Mouse (Mus musculus) thymus, postnatal 25 days (tissue): ENCODE measurements around the gene Timm8a2.
"Not testable (repeated sequence)": the region's sequence is repeated elsewhere in the genome, so short reads cannot be mapped to it uniquely, and the experiment has no call there.

Experiments used
- DNase-seq: peaks from one replicate; pipeline ENCODE4 v3.0.0; 2022

Timm8a2 gene

DNA sequence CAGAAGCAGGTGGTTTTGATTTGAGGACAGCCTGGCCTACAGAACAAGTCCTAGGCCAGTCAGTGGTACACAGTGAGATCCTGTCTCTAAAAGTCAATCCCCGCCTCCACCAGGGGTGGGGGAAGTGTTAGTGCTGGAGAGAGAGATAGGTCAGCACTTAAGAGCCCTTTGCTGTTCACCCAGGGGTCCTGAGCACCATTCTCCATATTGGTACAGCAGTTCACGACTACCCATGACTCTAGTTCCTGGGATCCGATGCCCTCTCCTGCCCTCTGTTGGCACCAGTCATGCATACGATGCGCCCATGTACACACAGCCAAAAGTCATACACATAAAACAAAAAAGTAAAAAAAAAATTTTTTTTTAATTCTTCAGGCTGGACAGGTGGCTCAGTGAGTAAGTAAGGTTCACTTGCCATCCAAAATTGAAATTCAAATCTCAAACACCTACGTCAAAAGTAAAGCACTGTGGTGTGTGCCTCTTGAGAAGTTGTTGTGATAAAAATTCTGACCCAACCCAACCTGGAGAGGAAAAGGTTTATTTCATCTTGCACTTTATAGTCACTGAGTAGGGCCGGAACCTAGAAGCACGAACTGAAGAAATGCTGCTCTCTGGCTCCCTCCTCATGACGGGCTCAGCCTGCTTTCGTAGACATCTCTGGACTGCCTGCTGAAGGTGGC, 28.1 kb downstream of the Timm8a2 start:
- no peak for DNase-seq

DNA sequence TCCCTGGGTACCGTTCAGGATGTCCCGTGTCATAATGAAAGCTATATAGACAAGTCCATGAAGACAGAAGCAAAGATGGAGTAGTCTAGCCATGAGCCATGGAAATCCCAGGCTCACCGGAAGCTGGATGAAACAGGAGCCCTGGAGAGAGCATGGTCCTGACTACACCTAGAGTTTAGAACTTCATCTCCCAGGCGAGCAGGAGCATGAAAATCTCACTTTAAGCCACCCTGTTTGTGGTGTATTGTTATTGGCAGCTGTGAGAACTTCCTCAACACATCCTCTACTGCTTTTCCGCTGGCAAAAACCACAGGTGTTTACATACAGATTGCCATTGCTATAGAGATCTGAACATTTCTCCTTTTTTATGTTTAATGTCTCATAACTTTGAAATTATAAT, 29.1 kb downstream of the Timm8a2 start:
- DNase-seq, result no peak

DNA sequence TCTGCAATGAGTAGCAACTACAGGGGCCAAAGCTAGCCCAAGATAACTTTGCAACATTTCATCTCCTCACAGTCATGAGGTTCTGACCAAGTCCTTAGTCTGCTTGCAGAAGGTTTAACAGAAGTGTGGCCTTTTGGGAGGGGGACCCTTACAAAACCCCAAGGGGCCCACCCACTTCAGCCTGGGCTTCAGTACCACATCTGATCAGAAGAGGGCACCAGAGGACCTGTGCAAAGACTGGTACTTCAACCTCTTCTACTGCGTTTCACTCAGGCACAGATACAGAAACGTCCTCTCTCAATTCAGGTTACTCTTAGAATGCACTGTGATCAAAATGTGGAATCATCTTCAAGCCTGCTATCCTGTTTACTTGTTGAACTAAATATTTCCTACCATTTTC, 30.0 kb downstream of the Timm8a2 start:
- peak; percentile 86 for DNase-seq

DNA sequence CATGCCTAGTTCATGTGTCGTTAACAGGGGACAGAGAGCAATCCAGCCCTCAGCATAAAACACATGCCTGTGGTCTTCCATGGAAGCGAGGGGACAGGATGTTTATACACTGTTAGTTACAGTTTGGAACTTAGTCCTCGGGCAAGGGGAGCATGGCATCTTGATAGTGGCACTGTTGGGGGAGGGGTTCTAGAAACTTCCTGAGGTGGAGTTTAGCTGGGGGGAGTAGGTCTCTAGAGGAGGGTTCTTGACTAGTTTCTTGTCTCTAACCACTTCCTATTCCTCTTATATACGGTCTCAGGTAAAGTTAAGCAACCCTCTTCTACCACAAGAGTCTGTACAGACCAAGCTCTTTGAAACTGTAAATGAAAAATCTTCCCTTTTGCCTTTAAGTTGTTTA, 31.8 kb downstream of the Timm8a2 start:
- peak; percentile 67 for DNase-seq

DNA sequence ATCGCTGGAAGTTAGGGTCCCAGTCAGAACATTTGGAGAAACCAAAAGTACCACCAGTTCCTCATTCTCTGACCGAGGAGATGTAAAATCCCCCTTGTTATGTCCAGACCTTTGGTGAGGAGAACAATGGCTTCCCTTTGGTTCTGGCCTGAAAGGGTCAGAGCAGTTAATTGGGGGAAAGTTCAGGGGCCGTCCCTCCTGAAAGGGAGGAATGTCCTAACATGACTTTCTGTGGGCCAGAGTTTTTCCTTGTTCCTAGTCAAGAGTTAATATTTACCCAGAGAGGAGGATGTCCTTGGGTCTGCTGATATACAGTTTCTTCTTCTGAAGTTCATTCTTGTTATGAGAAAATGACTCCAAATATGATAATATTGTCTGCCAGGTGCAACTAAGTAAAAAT, 33.6 kb downstream of the Timm8a2 start:
- not testable (repeated sequence) for DNase-seq

DNA sequence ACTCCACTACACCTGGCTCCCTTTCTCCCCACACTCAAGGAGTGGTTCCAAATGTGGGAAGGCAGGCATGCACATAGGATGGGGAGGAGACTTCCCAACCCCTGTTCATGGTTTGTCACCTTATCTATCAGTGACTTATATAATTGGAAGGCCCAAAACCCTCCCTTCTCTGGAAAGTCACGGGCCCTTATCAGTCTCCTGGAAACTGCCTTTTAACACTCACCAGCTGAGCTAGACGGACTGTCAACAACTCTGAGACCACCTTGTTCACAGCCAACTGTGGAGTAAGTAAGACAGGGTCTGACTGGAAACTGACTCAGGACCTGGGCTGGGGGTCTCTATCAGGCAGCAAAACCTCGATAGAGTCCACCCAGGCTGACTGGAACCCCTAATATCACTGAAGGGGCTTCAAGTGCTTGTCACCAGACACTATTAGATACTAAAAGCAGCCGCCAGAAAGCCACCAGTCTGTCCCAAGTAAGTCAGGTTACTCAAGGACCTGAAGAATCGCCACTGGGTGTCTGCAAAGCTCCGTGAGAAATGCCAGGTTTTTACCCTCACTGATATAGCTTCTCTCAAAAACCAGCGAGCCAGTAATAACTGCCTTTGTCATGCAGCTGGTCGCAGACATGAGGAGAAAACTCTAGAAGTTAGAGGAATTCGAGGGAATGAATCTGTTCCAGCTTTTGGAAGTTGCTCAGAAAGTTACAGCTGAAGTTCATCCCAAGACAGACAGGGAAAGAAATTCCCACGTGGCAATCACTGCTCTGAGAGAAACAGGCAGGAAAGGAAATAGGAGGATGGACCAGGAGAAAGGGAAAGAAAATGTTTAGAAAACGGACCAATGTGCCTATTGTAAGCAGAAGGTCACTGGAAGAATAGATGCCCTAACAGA, 34.6 kb downstream of the Timm8a2 start:
- no peak for DNase-seq

DNA sequence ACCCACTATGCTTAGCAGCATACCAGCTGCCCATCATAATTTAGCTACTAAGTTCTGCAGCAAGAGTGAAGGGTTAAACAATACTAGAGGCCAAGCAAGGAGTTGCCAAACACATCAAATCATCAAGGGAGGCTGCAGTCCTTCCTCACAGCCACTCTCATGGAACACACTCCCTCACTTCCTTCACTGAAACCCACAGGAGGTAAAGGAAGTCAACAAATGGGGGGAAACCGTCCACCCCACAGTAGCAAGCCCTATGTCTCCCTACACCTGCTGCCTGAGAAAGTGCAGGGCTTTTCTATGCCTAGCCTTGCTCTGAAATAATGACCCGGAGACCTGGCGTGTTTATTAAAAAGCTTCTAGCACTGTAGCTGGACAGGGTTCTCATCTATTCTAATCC, 35.5 kb downstream of the Timm8a2 start:
- DNase-seq, result no peak

DNA sequence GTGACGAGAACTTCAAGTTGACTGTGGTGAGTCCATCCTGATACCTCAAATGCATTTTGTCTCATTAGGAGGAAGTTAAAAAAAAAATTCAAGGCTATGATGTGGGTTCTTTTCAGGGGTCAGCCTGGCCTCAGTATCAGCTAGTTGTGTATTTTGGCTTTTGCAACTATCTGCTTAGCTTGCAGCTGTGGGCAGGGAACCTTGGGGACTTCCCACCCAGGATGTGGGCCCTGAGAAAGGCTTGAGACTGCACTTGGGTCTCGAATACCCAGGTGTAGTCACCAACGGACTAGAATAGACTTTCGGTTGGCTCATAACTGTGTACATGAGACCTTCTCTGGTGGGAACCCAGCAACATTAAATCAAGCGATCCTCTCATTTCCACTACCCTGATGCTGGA, 38.9 kb downstream of the Timm8a2 start:
- DNase-seq, result peak; percentile 50

DNA sequence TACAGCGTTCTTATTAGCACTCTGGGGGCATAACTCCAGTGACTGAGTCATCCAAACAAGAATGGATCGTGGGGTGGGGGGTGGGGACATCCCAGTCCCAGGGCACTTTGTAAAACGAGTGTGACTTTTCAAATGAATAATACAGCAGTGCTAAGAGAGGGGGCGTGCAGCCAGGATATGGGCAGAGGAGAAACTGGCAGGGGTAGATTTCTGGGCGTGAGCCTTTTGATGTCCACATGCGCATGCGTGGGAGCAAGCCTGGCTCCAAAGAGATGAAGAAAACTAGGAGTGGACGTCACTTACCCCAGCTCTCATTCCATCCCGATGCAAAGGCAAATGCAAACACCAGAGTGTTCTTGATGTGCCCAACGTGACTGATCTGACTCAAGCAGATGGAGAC, 39.9 kb downstream of the Timm8a2 start:
- DNase-seq, result no peak

DNA sequence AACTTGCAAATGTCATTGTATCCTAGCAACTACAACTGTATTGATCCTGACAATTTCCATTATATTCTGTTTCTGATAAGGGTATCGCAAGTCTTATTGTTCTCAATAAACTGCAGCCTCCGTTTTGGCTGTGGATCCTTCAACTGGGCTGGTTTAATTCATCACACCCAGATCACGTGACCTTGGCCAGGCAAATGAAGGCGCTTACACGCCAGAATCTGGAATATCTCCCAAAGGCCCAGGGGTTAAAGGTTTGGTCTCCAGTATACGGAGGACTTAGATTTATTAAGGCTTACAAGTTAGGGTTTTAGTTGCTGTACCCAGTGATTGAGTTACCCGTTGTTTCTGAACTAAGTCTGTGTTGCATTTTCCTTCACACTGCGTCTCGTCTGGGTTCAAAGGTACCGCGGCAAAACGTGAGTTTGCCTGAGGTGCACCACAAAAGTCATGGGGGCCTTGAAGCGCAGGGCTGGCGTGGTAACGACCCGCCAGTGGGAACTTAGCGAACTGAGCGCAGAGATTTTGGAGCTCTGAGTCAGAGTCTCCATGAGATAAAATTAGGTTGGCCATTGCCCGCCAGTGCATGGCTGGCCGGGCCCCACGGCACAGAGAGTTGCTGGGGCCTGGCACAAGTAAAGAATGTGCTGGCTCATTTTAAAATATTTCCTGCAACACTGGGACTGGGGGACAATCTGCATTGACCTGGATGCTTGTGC, 41.2 kb downstream of the Timm8a2 start:
- peak; percentile 45 for DNase-seq

DNA sequence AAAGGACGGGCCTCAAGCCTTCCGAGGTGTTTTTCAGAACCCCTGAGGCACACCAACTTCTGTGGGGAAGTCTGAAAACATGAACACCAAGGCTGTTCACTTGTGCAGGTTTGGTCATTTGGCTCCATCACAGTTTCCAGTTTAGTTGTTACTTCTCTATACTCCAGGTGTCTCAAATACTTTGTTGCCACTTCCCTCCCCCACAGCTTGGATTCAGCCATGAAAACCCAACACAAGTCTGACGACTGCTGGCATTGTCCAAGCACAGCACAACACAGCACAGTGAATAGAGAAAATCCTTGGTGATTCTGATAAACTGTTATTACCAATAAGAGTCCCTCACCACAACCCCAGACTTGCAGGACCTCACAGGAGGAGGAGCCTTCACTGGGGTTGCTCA, 42.5 kb downstream of the Timm8a2 start:
- no peak for DNase-seq

DNA sequence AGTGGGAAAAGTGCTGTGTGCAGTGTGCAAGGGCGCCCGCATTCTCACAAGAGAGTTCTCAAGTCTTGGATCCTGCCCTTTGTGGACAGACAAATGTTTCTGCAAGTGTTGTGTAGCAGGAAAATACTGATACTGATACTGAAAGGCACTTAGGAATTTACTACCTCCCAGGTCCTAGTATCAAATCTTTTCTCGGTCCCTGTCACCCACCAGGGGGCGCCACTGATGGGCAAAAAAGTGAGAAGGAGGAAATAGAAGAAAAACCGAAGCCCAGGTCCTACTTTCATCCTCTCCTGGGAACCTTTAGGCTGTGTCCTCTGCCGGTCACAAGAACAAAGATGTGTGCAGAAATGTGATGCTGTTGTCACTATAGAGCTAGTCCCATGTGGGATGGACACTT, 45.0 kb downstream of the Timm8a2 start:
- DNase-seq, result peak; percentile 80

DNA sequence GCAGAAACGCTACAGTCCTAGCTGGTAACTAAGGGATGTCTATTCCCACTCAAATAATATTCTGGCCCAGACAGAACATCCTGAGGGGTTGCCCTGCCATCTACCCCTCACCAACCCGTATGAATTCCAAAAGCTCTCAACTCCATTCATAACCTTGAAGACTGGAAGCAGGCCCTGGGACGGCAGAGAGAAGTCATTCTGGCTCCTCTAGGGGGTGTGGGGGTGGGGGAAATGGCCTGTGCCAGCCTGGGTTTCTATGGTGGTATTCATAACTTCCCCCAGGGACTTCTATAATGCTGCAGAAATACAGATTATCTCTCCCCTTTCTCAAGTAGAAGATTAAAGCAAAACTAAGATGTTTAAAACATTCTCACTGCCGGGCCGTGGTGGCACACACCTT, 45.4 kb downstream of the Timm8a2 start:
- DNase-seq, result no peak

DNA sequence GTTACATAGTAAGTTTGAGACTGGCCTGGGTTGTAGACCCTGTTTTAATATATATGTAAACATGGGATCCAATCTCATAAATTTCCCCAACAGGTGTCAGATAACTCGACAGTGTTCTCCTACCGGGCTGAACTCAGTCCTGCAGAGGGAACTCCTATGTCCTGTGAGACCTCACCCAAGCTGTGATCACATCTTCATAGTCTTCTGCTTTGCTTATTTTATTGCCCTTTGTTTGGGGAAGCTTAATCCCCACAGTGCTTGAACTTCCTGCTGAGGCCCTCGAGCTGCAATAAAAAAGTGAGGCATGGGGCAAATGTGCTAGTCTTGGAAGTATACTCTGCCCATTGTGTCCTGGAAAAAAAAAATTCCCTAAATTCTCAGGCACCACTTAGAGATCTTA, 46.8 kb downstream of the Timm8a2 start:
- DNase-seq, result no peak

DNA sequence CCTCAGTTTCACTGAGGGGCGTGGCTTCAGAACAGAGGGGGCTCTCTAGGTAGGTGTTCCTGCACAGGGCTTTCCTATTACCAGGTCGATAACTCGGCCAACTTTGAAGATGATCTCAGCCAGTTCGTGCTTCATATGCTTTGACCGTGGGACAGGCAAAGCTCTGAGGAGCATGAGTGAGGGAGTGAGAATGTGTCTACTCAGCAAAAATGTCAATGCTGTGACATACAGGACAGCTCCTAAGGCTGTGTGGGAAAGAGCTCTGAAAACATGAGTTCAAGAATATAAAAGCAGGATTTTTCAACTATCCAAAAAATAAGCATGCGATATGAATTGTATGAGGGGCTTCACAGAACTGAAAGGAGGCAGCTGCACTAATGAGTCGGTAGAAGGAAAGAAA, 49.0 kb downstream of the Timm8a2 start:
- DNase-seq, result no peak

DNA sequence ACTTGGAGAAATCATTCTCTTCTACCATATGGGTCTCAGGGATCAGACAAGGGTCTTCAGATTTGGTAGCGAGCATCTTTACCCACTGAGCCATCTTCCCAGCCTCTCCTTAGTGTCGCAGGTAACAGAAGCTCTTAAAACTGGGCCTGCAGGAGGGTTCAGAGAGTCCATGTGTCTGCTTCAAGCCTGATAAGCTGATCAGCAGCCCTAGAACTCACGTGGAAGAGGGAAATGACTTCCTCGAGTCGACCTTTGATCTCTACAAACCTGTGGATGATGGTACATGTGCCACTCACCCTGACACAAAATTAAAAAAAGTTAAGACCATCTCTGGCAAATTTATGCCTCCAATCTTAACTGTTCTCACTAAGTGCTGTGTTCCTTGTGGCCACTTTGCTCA, 53.5 kb downstream of the Timm8a2 start:
- DNase-seq, result no peak
